Mouse (Mus musculus) frontal cortex, adult (tissue): ENCODE measurements around the gene Zfp286.

ENCODE experiments used
- ATAC-seq: cut with Nextera tagmentation; 2 replicates; pipeline ENCODE4 v1.9.2; 2017; ENCODE audit warnings: mild to moderate bottlenecking, moderate library complexity, mixed read lengths; ENCODE audit not compliant: low TSS enrichment

Zfp286 gene

GRCm38 (mm10) chr11:62708252-62708651 is 81.0 kb downstream of the Zfp286 start:
- ATAC-seq = no peak

GRCm38 (mm10) chr11:62706141-62706540 is 83.1 kb downstream of the Zfp286 start:
- no peak for ATAC-seq
